Mouse (Mus musculus): ENCODE results near the gene Zfp747.
A peak's percentile ranks its signal among the peaks of the same experiment; 100 is the strongest.
"Not testable (repeated sequence)": the region's sequence is repeated elsewhere in the genome, so short reads cannot be mapped to it uniquely, and the experiment has no call there.

Zfp747 gene

GRCm38 (mm10) chr7:127375271-127376245 is at the start of gene Zfp747:
TSS of gene Zfp747 (minus strand) at chr7:127376050.
- ATAC-seq (ENCODE audit: insufficient number of reproducible peaks, low FRiP score, low TSS enrichment) = peak; percentile 91; the same call in 1 of the 2 replicates

- ATAC-seq (ENCODE audit: insufficient number of reproducible peaks, low FRiP score, low TSS enrichment) = no peak
Measured at GRCm38 (mm10) chr7:127425291-127425690, 49.4 kb upstream of the Zfp747 start.

- ATAC-seq (ENCODE audit: insufficient number of reproducible peaks, low FRiP score, low TSS enrichment) = peak; percentile 56; the same call in 1 of the 2 replicates
Measured at GRCm38 (mm10) chr7:127422247-127422646, 46.4 kb upstream of the Zfp747 start.

GRCm38 (mm10) chr7:127421388-127422191 is 45.7 kb upstream of the Zfp747 start, which contains the start of gene Zfp688:
TSS of gene Zfp688 (minus strand) at chr7:127422068.
- peak; percentile 86; the same call in 1 of the 2 replicates for ATAC-seq (ENCODE audit: insufficient number of reproducible peaks, low FRiP score, low TSS enrichment)

GRCm38 (mm10) chr7:127411418-127411817 is 35.6 kb upstream of the Zfp747 start:
- no peak for ATAC-seq (ENCODE audit: insufficient number of reproducible peaks, low FRiP score, low TSS enrichment)

GRCm38 (mm10) chr7:127406002-127406987 is 30.4 kb upstream of the Zfp747 start, which contains the start of gene Zfp764:
TSS of gene Zfp764 (minus strand) at chr7:127406822.
- ATAC-seq (ENCODE audit: insufficient number of reproducible peaks, low FRiP score, low TSS enrichment) = peak; percentile 74; the same call in 1 of the 2 replicates

- ATAC-seq (ENCODE audit: insufficient number of reproducible peaks, low FRiP score, low TSS enrichment) = not testable (repeated sequence)
Measured at GRCm38 (mm10) chr7:127404101-127404500, 28.3 kb upstream of the Zfp747 start.

- no peak for ATAC-seq (ENCODE audit: insufficient number of reproducible peaks, low FRiP score, low TSS enrichment)
Measured at GRCm38 (mm10) chr7:127402980-127403379, 27.1 kb upstream of the Zfp747 start.

GRCm38 (mm10) chr7:127400355-127400754 is 24.5 kb upstream of the Zfp747 start:
- no peak for ATAC-seq (ENCODE audit: insufficient number of reproducible peaks, low FRiP score, low TSS enrichment)

GRCm38 (mm10) chr7:127393944-127394333 is 18.1 kb upstream of the Zfp747 start:
- ATAC-seq (ENCODE audit: insufficient number of reproducible peaks, low FRiP score, low TSS enrichment) = no peak

- peak; percentile 93 for ATAC-seq (ENCODE audit: insufficient number of reproducible peaks, low FRiP score, low TSS enrichment)
Measured at GRCm38 (mm10) chr7:127393157-127393943, 17.5 kb upstream of the Zfp747 start, which contains the start of gene E430018J23Rik. TSS of gene E430018J23Rik (minus strand) at chr7:127393629.

- ATAC-seq (ENCODE audit: insufficient number of reproducible peaks, low FRiP score, low TSS enrichment) = no peak
Measured at GRCm38 (mm10) chr7:127392251-127392824, 16.5 kb upstream of the Zfp747 start.

GRCm38 (mm10) chr7:127391538-127391937 is 15.7 kb upstream of the Zfp747 start:
- ATAC-seq (ENCODE audit: insufficient number of reproducible peaks, low FRiP score, low TSS enrichment) = no peak

GRCm38 (mm10) chr7:127390306-127390705 is 14.5 kb upstream of the Zfp747 start:
- ATAC-seq (ENCODE audit: insufficient number of reproducible peaks, low FRiP score, low TSS enrichment) = no peak

- ATAC-seq (ENCODE audit: insufficient number of reproducible peaks, low FRiP score, low TSS enrichment) = not testable (repeated sequence)
Measured at GRCm38 (mm10) chr7:127388201-127388600, 12.4 kb upstream of the Zfp747 start.

- ATAC-seq (ENCODE audit: insufficient number of reproducible peaks, low FRiP score, low TSS enrichment) = peak; percentile 79; the same call in 1 of the 2 replicates
Measured at GRCm38 (mm10) chr7:127386641-127387392, 11.0 kb upstream of the Zfp747 start, which contains the start of gene 9130019O22Rik. TSS of gene 9130019O22Rik (minus strand) at chr7:127387166.

GRCm38 (mm10) chr7:127385560-127385959 is 9.7 kb upstream of the Zfp747 start:
- ATAC-seq (ENCODE audit: insufficient number of reproducible peaks, low FRiP score, low TSS enrichment) = not testable (repeated sequence)

Data from cerebellum, adult (tissue).